Mouse (Mus musculus) urinary bladder, postnatal 25 days (tissue): ENCODE measurements around the gene Cntfr.
"Not testable (repeated sequence)": the region's sequence is repeated elsewhere in the genome, so short reads cannot be mapped to it uniquely, and the experiment has no call there.

Source experiments
- DNase-seq: peaks from one replicate; pipeline ENCODE4 v3.0.0; 2022; ENCODE audit warnings: low spot score

The Cntfr gene

DNA sequence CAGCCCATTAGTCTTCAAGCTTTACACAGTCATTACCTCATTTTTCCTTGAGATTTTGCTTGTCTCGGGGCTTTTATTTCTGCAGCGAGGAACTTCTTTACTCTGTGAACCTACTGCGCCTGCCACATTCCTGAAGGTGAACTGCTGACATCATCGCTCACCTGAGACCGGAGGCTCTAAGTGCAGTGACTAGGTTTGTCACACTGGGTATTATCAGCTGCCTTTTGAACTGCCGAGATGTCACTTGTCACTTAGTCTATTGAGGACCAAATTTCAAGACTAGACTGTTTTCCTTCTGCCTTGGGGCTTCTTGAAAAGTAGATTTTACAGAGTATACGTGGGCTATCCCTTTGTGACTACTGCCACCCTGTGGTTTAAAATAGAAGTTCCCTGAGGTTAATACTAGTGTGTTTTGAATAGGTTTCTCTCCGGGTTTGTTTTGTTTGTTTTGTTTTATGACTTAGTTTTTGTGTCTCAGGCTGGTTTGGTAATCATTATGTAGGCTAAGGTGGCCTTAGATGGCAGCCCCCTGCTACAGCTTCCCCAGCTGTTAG lies 11.4 kb upstream of the Cntfr start:
- no peak for DNase-seq

DNA sequence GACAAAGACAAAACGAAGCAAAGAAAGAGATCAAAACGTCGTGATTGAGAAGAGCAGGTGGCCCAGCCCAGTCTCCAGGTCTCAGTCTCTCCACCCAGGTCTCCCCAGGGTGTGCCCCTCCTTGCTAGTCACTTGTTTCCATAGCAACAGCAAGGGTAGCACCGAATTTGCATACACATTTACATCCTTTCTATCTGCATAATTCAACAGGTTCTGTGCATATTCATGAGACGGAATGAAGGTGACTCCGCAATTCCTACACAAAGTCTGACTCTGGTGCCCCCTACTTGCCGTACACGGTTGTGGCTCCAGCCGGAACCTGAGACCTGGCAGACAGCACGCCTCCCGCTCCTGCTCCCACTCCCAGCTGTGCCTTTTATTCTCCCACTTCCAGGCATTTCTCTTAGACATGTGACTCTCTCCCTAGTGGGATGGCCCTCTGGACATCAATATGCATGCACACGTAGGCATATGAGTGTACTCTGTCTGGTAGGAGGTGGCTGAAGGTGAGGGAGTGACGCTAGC lies 10.2 kb upstream of the Cntfr start:
- DNase-seq: peak; percentile 43

DNA sequence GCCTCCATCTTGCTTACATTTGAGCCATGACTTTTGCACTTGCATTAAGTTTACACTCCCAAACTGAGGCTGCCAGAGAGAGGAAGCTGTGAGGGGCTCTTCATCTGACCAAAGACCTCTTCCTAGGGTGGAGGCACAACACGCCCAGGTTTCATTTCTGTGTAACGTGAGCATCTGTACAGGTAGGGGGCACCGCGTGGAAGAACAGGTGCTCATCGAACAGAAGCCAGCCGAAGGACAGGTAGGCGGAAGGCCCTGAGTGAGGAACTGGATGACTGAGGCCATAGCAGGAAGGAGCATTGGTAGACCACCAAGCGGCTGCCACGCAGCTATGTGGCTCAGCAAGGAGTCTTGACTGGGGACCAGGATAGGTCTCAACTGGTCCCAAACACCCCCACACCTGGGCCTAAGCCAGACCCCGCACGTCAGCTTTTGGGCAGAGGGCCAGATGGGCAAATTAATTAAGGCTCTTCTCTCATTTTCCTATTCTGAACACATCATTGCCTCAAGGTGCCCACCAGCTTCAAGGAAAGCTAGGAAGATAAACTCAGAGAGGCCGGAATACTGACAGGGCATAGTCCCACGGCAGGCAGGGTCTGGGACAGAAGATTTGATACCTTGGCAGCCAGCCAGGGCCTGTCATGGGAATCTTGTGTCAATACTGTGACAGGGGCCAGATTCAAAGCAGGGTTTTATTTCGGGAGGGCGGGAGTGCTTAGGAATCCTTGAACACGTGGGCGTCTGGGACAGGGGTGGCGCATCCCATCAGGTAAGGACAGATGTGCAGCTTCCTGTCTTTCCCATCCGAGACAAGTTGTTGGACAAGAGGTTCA lies 9.2 kb upstream of the Cntfr start:
- DNase-seq: no peak

DNA sequence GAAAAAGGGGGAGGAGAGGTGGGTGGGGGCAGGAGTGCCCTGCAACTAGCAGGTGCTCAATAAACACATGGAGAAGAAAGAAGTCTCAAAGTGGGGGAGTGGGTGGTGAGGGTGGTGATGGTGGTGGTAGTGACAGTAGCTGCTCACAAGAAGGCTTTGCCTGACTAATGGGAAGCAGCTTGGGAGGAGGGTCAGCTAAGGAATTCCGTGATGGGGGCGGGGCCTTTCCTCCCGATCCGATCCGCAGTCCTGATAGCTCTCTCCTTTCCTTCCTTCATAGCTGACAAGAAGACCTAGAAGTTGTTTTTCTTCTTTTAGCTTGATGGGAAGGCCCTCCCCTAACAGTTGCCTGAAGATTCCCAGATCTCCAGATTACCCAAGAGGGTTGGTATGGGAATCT lies 7.8 kb upstream of the Cntfr start:
- DNase-seq: no peak

DNA sequence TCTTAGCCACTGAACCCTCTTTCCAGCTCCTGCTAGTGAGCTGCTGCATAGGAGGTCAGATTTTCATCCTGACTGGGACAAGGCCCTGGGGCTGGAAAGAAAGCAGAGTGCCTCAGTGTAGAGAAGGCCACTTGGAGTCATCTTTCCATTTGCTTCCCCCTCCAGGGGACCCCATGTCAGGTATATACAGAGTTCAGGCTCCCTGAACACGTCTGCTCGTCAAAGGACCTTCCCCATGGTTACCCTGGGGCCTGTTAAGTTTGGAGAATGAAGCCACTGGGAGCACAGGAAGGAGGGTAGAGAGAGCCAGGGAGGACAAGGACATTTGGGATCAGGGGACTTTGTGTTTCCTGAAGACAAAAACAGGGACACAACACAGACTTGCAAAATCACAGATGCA lies 5.3 kb upstream of the Cntfr start:
- DNase-seq: not testable (repeated sequence)

DNA sequence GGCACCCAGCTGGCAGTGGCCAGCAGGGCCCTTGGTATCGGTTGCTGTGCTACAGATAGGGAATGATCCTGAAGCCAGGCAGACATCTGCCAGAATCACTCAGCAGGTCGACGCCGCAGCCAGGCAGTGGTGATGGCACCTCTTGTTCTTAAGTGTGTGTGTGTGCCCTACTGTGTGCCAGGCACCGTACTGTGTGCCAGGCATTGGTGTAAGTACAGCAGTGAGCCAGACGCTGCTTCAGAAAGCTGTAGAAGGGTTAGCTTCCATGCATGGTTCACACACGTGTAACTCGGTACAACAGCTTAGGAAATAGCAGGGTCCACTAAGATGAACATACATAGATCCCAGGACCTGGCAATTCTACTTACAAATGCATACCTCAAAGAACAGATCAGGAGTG lies 3.3 kb upstream of the Cntfr start:
- DNase-seq: not testable (repeated sequence)

DNA sequence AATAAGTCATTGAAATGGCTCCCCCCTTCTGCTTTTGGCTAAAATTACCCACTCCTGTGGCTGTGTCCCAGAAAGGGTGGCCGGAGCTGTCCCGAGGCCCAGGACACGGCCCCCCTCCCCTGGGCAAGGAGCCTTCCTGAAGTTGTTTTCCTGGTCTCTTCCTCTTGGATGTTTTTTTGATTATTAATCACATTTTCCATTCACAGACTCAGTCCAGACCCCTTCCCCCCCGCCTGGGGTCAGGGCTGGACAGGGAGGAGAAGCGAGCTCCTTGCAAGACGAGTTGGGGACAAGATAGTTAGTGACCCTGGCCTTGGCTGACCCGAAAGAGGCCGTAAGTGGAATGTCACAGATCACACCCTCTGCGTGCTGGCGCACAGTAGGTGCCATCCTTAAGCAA lies 2.9 kb upstream of the Cntfr start, which contains the start of gene Il11ra1:
Gene Il11ra1 (plus strand): TSS at position 207 of the 400 bp plus-strand sequence.
- DNase-seq: not testable (repeated sequence)

DNA sequence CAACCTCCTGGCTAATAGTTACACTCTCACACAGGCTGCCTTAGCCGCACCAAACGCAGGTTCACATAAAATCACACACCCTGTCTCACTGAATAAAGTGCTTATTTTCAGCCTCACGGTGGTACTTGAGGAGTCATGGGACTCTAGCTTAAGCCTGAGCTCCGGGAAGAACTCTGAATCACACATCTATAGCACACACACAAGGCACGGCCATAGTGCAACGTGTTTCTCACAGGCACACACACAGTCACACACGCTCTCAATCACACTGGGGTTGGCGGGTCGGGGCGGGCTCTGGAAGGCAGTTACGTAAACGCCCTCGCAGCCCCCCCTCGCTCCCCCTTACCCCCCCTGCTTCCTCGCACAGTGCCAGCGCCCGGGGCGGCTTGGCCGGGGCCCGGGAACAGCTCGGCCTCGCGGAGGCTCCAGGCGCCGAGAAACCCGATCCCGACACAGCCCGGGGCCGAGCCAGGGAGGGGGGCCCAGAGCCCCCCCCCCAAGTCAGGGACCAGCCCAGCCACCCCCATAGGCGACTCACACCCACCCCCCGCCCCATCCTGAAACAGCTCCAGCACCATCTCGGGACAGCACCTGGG lies 1.6 kb upstream of the Cntfr start:
- DNase-seq: not testable (repeated sequence)

DNA sequence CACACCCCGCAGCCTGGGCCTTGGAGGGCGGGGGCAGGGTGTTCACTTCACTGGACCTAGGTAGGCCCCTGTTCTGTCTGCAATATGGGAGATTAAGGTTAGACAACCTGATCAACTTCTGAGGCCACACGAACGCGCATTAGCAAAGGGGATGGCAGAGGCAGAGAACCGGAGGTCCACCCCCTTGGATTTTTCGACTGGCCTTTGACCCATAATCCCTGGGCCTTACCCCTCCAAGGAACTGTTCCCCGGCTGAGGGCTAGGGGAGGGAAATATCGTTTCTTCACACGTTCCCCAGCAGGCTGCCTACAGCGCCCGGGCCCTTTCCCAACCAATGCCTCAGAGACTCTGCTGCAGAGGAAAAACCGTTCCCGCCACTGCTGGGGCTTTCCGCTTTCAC lies 437 bp downstream of the Cntfr start:
- DNase-seq: not testable (repeated sequence)

DNA sequence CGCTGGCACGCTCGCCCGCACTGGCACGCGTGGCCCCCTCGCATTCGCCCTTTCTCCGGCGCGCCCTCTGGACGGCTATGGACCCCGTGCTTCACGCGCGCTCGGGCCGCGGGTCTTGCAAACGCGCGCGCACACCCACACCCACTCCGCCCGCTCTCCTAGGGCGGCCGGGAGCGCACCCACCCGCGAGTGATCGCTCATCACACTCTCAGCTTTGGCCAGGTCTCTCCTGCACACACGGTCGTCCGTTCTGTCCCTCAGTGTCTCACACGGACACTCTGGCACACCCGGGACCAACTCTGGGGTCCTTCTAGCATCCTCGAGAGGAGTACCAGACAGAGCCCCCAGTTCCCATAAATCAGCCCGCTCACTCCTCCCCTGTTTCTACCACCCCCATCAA lies 1.1 kb downstream of the Cntfr start:
- DNase-seq: not testable (repeated sequence)

DNA sequence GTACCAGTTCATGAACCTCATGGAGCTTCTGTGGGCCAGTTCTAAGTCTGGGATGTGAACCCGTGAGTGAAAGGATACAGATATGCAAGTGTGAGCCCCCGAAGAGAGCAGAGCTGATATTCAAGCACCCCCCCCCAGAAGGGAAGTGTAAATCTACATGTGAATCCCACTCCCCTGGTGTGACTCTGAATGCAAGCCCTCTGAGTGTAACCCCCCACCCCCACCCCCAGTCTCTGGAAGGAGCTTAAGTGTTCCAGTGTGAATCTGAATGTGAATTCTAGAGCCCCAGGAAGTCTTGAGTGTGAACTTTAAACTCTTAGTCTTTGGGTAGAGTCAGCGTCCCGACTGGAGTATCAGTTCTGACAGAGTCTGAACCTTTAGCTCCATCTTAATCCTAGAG lies 3.4 kb downstream of the Cntfr start:
- not testable (repeated sequence) for DNase-seq

DNA sequence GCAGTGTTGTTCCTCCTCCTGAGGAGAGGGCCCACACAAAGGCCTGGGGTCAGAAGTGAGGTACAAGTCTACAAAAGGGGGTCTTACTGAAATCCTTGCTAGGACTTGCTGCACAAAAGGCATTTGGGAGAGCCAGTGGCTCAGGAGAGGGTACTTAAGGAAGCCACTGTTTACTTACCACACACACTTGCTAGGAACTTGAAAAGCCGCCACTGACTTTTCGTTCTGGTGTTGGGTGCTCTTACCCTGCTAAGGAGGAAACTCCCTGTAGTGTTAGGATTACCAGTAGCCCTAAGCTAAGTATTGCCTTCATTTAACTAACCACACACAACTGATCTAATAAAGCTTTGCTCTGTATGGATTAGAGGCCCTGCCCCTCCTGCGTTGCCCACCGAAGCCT lies 6.9 kb downstream of the Cntfr start:
- DNase-seq: not testable (repeated sequence)

DNA sequence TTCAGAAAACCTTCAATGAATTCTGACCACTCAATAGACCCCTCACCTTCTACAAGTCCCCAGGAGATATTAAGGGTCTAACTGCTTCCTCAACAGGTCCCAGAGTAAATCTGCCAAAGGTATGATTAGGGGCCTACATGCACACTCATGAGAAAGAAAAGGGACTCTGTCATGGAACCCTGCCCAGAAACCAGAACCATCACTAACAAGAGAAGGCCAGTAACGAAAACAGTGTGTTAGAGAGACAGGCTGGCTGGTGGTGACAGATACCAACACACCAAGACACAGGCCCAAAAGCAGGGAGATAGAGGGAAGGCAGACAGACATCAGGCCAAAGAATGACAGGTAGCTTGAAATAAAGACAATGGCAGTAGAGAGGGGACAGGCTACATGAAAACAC lies 8.3 kb downstream of the Cntfr start:
- DNase-seq: not testable (repeated sequence)

DNA sequence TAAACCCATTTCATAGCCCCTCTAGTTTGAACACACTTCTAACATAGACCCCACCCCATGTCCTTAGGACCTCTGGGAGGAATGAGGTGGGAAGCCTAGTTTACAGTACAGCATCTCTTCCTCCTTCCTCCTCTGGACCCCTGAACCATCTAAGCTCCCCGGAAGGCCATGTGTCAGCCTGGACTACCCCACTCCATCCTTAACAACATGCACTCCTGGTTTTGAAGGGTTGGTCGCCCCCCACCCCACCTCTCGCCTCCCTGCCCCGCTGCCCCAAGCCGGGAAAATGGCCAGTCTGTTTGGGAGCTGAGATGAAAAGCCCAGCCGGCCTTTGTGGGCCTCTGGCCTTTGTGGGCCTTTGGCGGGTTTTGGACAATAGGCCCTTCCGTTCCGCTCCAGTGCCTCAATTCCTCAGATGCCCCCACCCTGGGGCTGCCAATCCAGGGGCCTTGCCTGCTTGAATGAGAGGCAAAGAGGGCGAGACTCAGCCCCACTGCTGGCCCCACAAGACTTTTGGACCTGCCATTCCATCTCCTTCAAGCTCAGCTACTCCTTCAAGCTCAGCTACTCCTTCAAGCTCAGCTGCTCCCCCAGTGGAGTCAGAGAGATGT lies 10.9 kb downstream of the Cntfr start:
- not testable (repeated sequence) for DNase-seq

DNA sequence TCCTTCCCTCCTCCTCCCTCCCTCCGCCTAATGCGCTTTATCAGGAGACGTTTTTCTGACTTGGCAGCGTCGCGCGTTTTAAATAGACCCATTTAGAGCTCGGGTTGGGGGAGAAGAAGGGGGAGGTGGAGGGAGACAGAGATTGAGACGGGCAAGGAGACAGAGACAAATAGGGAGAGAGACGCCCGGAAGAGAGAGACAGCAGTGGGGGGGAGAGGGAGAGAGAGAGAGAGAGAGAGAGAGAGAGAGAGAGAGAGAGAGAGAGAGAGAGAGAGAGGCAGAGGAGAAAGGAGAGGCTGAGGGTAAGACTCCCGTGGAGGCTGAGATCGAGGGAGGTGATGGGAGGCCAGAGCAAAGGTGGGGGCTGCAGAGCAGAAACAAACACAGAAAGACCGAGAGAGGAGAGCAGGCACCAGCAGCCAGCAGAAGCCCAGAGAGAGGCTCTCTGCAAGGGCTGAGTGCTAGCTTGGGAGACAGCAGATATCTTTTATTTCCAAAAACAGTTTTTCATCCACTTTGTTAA lies 11.9 kb downstream of the Cntfr start:
- DNase-seq: not testable (repeated sequence)

DNA sequence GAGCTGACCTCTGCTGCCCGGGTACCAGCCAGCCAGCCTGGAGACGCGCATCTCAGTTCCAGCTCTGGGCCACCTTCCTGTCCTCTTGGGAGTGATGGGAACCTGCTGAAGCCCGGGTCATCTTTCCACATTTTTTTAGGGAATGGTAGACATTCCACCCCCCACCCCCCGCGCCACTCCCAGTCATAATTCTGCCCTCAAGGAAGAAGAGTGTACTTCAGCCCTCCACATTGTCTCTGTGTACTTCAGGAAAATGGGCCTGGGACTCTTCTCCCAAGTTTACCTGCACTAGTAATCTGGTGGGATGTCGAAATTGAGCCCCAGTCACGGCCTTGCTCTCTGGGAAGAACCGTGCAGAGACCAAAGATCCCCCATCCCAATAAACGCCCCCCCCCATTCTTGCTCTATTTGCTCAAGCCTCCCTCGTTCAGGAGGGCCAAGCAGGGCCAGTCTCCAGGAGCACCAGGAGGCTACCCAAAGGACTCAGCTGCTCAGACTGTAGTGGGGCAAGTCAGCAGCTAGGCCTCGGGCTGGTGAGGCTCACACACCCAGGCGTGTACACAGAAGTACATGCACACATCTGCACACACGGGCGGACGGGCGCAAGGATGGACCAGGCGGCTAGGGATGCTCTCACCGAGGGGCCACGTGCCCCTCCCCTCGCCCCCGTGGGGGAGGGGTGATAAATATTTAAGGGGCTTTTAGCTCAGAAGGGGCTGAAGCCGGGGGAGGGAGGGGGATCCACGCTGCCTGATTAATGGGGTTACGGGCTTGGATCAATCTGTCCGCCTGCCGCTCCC lies 12.6 kb downstream of the Cntfr start:
- not testable (repeated sequence) for DNase-seq

DNA sequence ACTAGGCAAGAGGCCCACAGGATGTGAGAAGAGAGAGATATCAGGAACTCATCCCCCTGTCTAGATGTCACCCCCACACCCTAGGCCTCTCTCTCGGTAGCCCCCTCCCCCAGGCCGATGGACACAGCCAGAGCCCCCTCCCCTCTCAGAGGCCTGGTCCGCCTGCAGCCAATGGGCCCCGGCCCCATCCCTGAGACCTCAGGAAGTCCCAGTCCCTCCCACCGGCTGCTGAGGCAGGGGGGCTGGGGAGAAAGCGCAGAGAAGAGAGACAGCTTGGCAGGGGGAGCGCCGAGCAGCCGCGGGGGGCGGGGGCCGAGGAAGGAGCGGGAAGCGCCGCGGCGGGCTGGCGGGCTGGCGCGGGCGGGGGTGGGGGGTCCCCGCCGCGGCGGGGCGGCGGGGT lies 13.6 kb downstream of the Cntfr start:
- not testable (repeated sequence) for DNase-seq

DNA sequence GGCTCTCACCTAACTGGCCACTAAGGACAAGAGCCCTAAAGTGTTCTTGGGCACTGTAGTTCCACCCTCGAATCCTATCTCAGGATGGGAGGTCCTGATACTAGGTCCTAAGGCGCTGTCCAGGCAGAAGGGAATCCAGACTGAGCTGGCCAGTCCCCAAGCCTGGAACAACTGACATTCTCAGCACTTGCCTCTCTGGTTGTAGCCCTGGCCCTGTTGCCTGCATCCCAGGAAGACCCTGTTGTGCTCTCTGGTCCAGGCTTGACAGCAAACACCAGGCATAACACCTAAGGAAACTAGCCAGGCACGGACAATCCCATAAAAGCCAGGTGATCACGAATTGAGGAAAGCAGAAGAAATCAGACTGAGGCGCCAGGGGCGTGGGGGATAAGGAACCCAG lies 14.1 kb downstream of the Cntfr start:
- DNase-seq: no peak

DNA sequence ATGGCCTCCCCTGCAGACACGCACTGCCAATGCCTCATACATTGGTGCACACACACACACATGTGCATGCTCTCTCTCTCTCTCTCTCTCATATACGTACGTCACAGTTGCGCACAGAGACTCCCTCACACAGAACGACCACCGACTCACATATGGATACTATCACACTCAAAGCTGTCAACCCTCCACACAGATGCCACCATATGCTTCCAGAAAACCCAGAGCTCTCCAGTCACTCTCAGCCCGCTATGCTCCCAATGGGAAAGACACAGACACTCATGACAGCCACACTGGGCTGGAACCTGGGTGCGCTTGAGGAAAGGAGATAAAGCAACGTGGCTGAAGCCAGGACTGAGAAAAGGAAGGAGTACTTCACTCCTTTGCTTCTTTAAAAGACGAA lies 14.9 kb downstream of the Cntfr start:
- DNase-seq: no peak

DNA sequence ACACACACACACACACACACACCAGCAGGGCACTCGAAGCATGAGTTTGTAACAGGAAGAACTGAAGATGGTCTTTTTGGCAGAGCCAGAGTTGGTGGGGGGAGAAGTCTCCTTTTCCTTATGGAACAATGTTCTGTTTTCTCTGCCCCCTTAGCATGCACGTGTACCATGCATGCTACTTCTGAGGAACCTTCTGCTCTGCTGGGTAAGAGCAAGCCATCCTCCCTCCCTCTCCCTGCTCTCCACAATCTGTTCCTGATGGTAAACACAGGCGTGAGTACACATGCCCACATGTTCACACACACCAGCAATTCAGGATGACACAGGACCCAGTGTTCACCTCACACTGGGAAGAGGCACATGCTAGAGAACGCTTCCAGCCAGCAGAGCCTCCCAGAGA lies 15.7 kb downstream of the Cntfr start:
- DNase-seq: no peak

DNA sequence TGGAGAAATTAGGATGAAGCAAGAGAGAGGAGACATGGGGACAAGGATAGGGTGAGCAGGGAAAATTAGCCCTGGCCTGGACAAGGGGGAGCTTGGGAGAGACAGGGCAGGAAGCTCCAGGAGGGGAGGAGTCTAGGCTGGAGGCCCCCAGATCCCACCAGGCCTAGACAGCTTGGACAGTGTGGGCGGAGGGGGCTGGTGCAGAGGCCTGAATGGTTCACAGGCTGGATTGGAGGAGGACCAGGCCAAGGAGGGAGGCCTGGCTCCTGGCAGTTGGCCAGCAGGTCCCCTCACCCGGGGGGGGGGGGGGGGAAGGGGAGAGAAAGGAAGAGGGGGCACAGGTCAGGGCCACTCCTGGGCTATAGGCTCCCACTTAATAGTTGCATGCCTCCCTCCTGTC lies 17.6 kb downstream of the Cntfr start:
- no peak for DNase-seq

DNA sequence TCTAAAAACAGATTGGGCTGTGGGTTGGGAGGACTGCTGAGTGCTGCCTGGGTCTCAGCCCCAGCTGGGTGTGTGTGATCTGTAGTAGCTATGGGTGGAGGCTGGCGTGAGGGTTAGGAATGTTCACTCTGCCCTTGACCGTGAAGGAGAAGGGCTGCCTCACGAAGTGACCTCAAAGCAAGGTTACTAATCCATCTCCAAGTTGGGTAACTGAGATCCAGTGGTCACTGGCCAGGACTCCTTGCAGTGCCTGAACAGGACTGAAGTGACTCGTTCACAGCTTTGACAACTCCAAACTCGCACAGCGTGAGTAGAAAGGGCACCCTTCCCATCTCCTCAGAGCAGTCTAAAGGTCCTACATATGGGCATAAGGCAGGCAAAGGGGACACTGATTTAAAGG lies 18.0 kb downstream of the Cntfr start:
- no peak for DNase-seq
